Mouse (Mus musculus): Measurements from ENCODE around the gene Smtnl2. TPM values are rescaled to one million over a fixed set of nuclear protein-coding genes. Genes with fewer than 3 reads are reported as not detected.

Smtnl2 gene
- total RNA-seq, 1 experiment = 23.6 TPM

DNA sequence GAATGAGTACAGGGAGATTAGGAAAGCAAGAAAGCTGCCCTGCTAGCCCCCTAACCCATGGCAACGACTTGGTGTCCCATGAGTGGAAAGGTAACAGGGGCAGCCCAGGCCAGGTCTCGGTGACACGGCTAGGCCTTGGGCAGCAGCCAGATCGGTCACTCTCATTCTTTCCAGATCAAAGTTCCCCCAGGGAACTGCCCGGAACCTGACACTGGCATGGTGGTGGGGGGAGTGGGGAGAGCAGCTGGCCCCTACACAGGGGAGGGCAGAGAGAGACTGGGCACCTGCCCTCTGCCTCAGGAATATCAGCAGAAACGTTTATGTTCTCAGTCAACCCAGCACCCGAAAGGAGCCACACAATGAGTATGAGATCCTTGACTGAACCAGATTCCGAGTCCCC, 6.7 kb upstream of the Smtnl2 start:
- Histone ChIP-seq H3K27ac (ENCODE audit: insufficient read depth, low read depth, low read length, poor library complexity, severe bottlenecking) (no peak overlapping the region), H3K4me3 (ENCODE audit: insufficient read depth in 1 of 2, low read depth in 1 of 2, low read length in 2 of 2, poor library complexity in 1 of 2, severe bottlenecking in 1 of 2) (no peak overlapping the region), H3K9me3 (ENCODE audit: control insufficient read depth, insufficient read depth, low read depth, low read length) (no peaks in the 10 kb centered on the region), H3K9ac (ENCODE audit: insufficient read depth, low read depth, low read length, poor library complexity, severe bottlenecking) (no peak overlapping the region), H3K36me3 (ENCODE audit: control insufficient read depth, insufficient read depth, low read length, poor library complexity, severe bottlenecking) (no peaks in the 10 kb centered on the region), H3K4me1 (ENCODE audit: control insufficient read depth in 2 of 2, insufficient read depth in 2 of 2, low read length in 2 of 2, poor library complexity in 1 of 2) (peaks cover 8 to 26% of the 10 kb centered on the region in 2 experiments)
- in situ Hi-C loops (cut with MboI; ENCODE audit: low sequenced_read_pairs in 2 of 2, unreplicated experiment in 2 of 2) = no loop called here
- no peak for TF ChIP-seq CHD2 (IDR thresholded peaks at IDR 0.05; ENCODE audit: low read depth, low read length)
- TF ChIP-seq MAFK (IDR thresholded peaks at IDR 0.05; ENCODE audit: insufficient read depth, low read depth, low read length) = no peak
- no peak for DNase-seq (ENCODE audit: low read depth, low spot score)

- no peaks in the 10 kb centered on the region for H3K9me3 ChIP-seq (ENCODE audit: control insufficient read depth, insufficient read depth, low read depth, low read length)
- H3K4me1 ChIP-seq (ENCODE audit: control insufficient read depth in 2 of 2, insufficient read depth in 2 of 2, low read length in 2 of 2, poor library complexity in 1 of 2) = peaks cover 8 to 26% of the 10 kb centered on the region in 2 experiments
- no peak for TF ChIP-seq ZC3H11A (IDR thresholded peaks at IDR 0.05; ENCODE audit: borderline replicate concordance, low read depth, low read length)
- no peak for TF ChIP-seq MAFK (IDR thresholded peaks at IDR 0.05; ENCODE audit: insufficient read depth, low read depth, low read length)
- no peak for TF ChIP-seq HCFC1 (IDR thresholded peaks at IDR 0.05; ENCODE audit: borderline replicate concordance, insufficient read depth, low read length)
- no peak for TF ChIP-seq CHD2 (IDR thresholded peaks at IDR 0.05; ENCODE audit: low read depth, low read length)
- TF ChIP-seq ZNF384 (IDR thresholded peaks at IDR 0.05; ENCODE audit: low read depth, low read length) = no peak
- 0 out of 2 replicates have a peak overlapping the region, but pooled peaks have one; percentile 5 for H3K9ac ChIP-seq (ENCODE audit: insufficient read depth, low read depth, low read length, poor library complexity, severe bottlenecking)
- DNase-seq (ENCODE audit: low read depth, low spot score) = no peak
- in situ Hi-C loops (cut with MboI; ENCODE audit: low sequenced_read_pairs in 2 of 2, unreplicated experiment in 2 of 2) = no loop called here
- H3K4me3 ChIP-seq (ENCODE audit: insufficient read depth in 1 of 2, low read depth in 1 of 2, low read length in 2 of 2, poor library complexity in 1 of 2, severe bottlenecking in 1 of 2) = no peak overlapping the region
- H3K36me3 ChIP-seq (ENCODE audit: control insufficient read depth, insufficient read depth, low read length, poor library complexity, severe bottlenecking) = no peaks in the 10 kb centered on the region
- H3K27ac ChIP-seq (ENCODE audit: insufficient read depth, low read depth, low read length, poor library complexity, severe bottlenecking) = no peak overlapping the region
These were observed 5.9 kb upstream of the Smtnl2 start for GRCm38 (mm10) chr11:72417376-72417775.

- TF ChIP-seq ZNF384 (IDR thresholded peaks at IDR 0.05; ENCODE audit: low read depth, low read length) (no peak), MAFK (IDR thresholded peaks at IDR 0.05; ENCODE audit: insufficient read depth, low read depth, low read length) (no peak), CHD2 (IDR thresholded peaks at IDR 0.05; ENCODE audit: low read depth, low read length) (no peak), HCFC1 (IDR thresholded peaks at IDR 0.05; ENCODE audit: borderline replicate concordance, insufficient read depth, low read length) (no peak), ZC3H11A (IDR thresholded peaks at IDR 0.05; ENCODE audit: borderline replicate concordance, low read depth, low read length) (no peak)
- in situ Hi-C loops (cut with MboI; ENCODE audit: low sequenced_read_pairs in 2 of 2, unreplicated experiment in 2 of 2) = no loop called here
- DNase-seq (ENCODE audit: low read depth, low spot score) = no peak
- no peak overlapping the region for H3K27ac ChIP-seq (ENCODE audit: insufficient read depth, low read depth, low read length, poor library complexity, severe bottlenecking)
- no peak overlapping the region for H3K9ac ChIP-seq (ENCODE audit: insufficient read depth, low read depth, low read length, poor library complexity, severe bottlenecking)
- peaks cover 8 to 26% of the 10 kb centered on the region in 2 experiments for H3K4me1 ChIP-seq (ENCODE audit: control insufficient read depth in 2 of 2, insufficient read depth in 2 of 2, low read length in 2 of 2, poor library complexity in 1 of 2)
- no peaks in the 10 kb centered on the region for H3K9me3 ChIP-seq (ENCODE audit: control insufficient read depth, insufficient read depth, low read depth, low read length)
- no peaks in the 10 kb centered on the region for H3K36me3 ChIP-seq (ENCODE audit: control insufficient read depth, insufficient read depth, low read length, poor library complexity, severe bottlenecking)
- no peak overlapping the region for H3K4me3 ChIP-seq (ENCODE audit: insufficient read depth in 1 of 2, low read depth in 1 of 2, low read length in 2 of 2, poor library complexity in 1 of 2, severe bottlenecking in 1 of 2)
These were observed 5.2 kb upstream of the Smtnl2 start for GRCm38 (mm10) chr11:72416666-72417065.

DNA sequence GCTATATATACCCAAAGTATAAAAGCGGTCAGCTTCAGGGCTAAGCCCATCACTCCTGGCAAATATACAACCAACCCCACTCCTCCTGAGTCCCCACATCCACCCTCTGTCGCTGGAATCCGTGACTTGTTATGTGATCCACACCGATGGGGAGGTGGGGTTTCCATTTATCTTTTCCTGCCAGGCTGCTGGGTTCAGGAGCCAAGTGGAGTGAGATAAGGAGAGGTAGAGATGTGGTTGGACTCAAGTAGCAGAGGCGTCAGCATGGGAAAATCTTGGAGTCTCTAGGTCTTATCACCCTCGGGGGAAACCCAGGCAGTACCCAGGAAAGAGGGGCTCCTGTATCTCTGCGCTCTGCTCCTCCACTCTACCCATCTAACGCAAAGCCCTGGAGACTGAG, 3.6 kb upstream of the Smtnl2 start:
- Histone ChIP-seq H3K4me1 (ENCODE audit: control insufficient read depth in 2 of 2, insufficient read depth in 2 of 2, low read length in 2 of 2, poor library complexity in 1 of 2) (peaks cover 4 to 21% of the 10 kb centered on the region in 2 experiments; a peak in 3 of 4 replicates), H3K27ac (ENCODE audit: insufficient read depth, low read depth, low read length, poor library complexity, severe bottlenecking) (no peak overlapping the region), H3K36me3 (ENCODE audit: control insufficient read depth, insufficient read depth, low read length, poor library complexity, severe bottlenecking) (no peaks in the 10 kb centered on the region), H3K9me3 (ENCODE audit: control insufficient read depth, insufficient read depth, low read depth, low read length) (no peaks in the 10 kb centered on the region), H3K9ac (ENCODE audit: insufficient read depth, low read depth, low read length, poor library complexity, severe bottlenecking) (no peak overlapping the region), H3K4me3 (ENCODE audit: insufficient read depth in 1 of 2, low read depth in 1 of 2, low read length in 2 of 2, poor library complexity in 1 of 2, severe bottlenecking in 1 of 2) (no peak overlapping the region)
- no peak for DNase-seq (ENCODE audit: low read depth, low spot score)
- in situ Hi-C loops (cut with MboI; ENCODE audit: low sequenced_read_pairs in 2 of 2, unreplicated experiment in 2 of 2) = no loop called here
- TF ChIP-seq CHD2 (IDR thresholded peaks at IDR 0.05; ENCODE audit: low read depth, low read length) (no peak), ZNF384 (IDR thresholded peaks at IDR 0.05; ENCODE audit: low read depth, low read length) (no peak), ZC3H11A (IDR thresholded peaks at IDR 0.05; ENCODE audit: borderline replicate concordance, low read depth, low read length) (no peak)

DNA sequence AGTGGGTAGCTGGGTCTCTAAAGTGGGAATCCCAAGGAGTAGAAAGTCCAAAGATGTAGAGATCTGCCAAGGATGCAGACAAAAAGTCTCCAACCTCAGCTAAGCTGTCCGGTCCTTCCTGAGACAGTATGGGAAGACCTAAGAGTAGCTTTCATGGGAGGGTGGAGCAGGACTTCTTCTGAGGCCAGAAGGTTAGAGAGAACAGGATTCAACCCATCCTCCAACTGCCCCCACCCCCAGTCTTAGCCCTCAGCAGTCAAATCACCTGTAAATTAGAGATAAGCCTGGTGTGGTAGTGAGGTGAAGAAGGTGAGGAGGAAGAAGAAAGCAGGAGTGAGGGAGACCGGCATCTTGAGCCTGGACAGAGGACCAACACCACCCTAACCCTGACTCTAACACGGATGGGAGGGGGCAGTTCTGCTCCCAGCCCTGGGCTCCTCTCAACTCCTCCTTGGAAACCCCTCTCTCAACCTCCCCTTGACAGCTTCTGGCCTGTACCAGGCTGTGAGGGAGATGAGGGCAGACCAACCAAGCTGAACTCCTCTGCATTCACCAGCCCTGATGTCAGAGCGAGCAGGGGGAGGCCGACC, 2.2 kb upstream of the Smtnl2 start:
- no peak for TF ChIP-seq MAFK (IDR thresholded peaks at IDR 0.05; ENCODE audit: insufficient read depth, low read depth, low read length)
- TF ChIP-seq HCFC1 (IDR thresholded peaks at IDR 0.05; ENCODE audit: borderline replicate concordance, insufficient read depth, low read length) = no peak
- no peak for TF ChIP-seq ZC3H11A (IDR thresholded peaks at IDR 0.05; ENCODE audit: borderline replicate concordance, low read depth, low read length)
- no peak for TF ChIP-seq ZNF384 (IDR thresholded peaks at IDR 0.05; ENCODE audit: low read depth, low read length)
- no peak for TF ChIP-seq CHD2 (IDR thresholded peaks at IDR 0.05; ENCODE audit: low read depth, low read length)
- H3K4me3 ChIP-seq (ENCODE audit: insufficient read depth in 1 of 2, low read depth in 1 of 2, low read length in 2 of 2, poor library complexity in 1 of 2, severe bottlenecking in 1 of 2) = no peak overlapping the region
- DNase-seq (ENCODE audit: low read depth, low spot score) = no peak
- in situ Hi-C loops (cut with MboI; ENCODE audit: low sequenced_read_pairs in 2 of 2, unreplicated experiment in 2 of 2) = no loop called here
- H3K27ac ChIP-seq (ENCODE audit: insufficient read depth, low read depth, low read length, poor library complexity, severe bottlenecking) = no peak overlapping the region
- H3K4me1 ChIP-seq (ENCODE audit: control insufficient read depth in 2 of 2, insufficient read depth in 2 of 2, low read length in 2 of 2, poor library complexity in 1 of 2) = peaks cover 5 to 28% of the 10 kb centered on the region in 2 experiments; a peak in 3 of 4 replicates
- H3K9ac ChIP-seq (ENCODE audit: insufficient read depth, low read depth, low read length, poor library complexity, severe bottlenecking) = no peak overlapping the region
- no peaks in the 10 kb centered on the region for H3K9me3 ChIP-seq (ENCODE audit: control insufficient read depth, insufficient read depth, low read depth, low read length)
- no peaks in the 10 kb centered on the region for H3K36me3 ChIP-seq (ENCODE audit: control insufficient read depth, insufficient read depth, low read length, poor library complexity, severe bottlenecking)

All from ES-E14 (cell line).